Mouse (Mus musculus) kidney, postnatal 4 days (tissue): ENCODE measurements around the gene Usp35.

Source experiments
- DNase-seq, 2 experiments: peaks; one replicate each; pipeline ENCODE4 v3.0.0; 2021; ENCODE audit warnings: mixed read lengths in 2 of 2

Usp35 gene

DNA sequence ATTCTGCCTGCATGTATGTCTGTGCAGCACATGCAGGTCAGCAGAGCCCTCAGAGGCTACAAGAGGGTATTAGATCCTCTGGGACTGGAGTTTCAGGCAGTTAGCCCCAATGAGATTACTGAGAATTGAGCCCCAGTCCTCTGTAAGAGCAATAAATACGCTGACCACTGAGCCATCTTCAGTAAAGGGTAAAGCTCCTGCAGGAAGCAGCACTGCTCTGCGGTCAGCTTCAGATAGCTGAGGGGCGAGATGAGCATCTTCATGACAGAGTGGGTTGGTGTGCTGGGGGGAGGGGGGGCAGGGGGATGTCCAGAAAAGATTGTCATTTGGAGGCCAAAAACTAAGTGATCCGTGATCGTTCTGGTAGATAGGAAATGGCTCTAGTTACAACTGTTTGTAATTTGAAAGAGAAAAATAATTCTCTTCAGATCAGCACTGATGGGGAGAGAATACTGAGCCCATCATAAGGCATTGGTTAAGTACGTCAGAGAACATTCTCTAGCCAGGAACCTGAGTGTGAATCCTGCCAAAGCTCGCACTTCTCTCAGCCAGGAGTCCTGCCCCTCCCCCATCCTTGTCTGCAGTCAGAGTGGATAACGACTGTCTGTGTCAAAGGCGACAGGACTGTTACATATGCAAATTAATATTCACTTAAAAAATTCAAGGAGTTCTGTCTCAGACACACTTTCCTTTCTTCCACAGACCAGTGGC lies 14.4 kb upstream of the Usp35 start:
- no peak for DNase-seq

DNA sequence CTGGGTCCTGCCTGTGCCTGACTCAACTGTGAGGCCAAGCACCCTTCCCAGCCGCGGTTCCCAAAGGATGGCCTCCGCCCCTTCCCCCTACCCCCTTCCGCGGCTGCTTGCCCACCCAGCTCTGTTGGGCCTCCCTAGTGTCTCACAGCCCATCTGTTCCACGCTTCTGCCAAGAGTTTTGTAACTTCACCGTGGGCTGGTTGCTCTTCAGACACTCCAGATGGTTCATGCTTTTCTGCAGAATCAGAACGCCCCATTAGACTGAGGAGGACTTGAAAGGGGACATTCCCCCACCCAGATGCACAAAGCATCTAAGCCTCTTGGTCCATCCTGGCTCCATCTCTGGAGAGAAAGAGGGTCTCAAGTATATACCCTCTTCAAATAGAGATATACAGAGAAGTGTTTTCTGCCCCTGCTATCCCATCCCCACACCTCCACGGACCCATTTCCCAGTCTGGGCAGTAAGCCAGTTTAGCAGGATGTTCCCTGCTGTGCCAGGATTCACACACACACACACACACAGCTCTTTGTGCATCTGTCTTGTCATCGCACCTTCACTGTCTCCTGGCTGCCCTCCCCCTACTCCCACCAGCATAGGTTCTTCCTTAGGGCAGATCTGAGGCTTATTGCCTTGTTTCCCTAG lies 13.5 kb upstream of the Usp35 start:
- DNase-seq: no peak

- DNase-seq: no peak
These were observed 12.8 kb upstream of the Usp35 start for GRCm38 (mm10) chr7:97344655-97345054.

- DNase-seq: no peak
These were observed 11.1 kb upstream of the Usp35 start for GRCm38 (mm10) chr7:97342961-97343360.

DNA sequence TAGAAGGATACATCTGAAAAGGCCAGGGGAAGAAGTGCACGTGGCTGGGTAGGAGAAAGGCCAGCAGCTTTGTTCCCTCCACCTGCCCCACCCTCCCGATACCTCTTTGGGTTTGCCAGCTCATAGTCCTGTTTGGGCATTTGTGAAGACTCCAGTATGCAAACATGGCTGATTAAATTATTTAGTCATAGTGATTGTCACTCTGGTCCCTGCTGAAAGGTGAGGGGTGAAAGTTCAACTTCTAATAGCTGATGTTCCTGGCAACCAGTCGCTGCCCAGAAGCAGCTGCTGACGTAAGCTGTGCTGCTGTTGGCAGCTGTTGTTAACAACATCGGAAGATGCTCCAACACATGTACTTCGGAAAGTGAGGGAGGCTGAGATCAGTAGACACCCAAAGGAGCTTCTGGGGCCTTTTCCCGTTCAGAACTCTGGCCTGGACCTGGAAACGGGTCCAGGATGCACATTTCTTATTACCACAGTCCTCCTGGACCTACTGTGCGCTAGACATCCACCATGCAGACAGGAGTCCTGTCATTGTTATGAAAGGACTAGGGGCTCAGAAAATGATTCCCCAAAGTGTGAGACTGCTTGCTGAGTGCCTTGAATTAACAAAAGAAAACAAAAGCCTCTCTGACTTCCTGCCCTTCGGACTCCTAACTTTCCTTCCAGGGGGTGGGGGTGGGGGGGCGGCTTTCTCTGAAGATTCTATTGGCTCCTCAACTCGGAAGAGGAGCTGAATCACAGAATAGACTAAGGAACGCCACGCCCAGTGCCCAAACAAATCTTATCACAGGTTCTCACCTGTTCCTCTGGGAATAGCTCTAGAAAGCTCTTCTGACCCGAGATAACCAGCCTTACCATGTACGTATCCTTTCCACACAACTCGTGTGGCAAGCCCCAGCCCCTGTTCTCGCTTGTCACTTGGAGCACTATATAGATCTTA lies 9.4 kb upstream of the Usp35 start:
- DNase-seq: no peak

- no peak for DNase-seq
These were observed 7.8 kb upstream of the Usp35 start for GRCm38 (mm10) chr7:97339623-97340022.

GRCm38 (mm10) chr7:97338593-97338992 lies 6.8 kb upstream of the Usp35 start:
- DNase-seq: no peak

DNA sequence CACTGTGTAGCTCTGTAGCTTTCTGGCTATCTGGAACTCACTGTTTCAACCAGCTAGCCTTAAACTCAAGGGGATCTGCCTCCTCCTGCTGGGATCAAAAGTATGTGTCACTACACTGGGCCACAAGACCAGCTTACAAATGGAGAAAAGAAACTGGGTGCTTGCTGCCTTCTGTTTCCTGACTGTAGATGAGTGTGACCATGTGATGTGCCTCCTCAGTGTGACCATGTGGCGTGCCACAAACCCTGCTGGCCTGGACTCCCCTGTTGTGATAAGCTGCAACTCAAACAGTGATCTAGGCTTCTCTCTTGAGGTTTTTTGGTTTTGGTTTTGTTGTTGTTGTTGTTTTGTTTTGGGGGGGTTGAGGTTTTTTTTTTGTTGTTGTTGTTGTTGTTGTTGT lies 4.9 kb upstream of the Usp35 start:
- no peak for DNase-seq

- no peak for DNase-seq
These were observed 2.6 kb upstream of the Usp35 start for GRCm38 (mm10) chr7:97334406-97334805.

GRCm38 (mm10) chr7:97333113-97333898 lies 1.5 kb upstream of the Usp35 start:
- DNase-seq: no peak

DNA sequence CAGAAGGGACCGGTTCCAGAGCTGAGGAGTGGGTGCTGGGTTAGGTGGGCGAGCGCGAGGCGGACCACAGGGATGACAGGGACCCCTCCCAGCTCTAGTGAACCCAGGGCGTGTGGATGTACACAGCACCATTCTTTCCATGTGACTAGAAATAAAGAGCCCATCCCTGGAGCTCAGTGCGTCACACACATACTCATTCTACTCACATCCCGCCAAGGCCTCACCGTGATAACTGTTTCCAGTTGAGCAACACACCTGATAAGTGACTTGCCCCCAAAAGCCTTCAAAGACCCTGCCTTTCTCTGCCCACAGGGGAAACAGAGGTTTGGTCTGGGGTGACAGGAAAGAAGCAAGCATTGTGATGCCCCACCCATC lies 834 bp upstream of the Usp35 start:
- DNase-seq: no peak

GRCm38 (mm10) chr7:97330931-97331645 lies 732 bp downstream of the Usp35 start:
- no peak for DNase-seq

- no peak for DNase-seq
These were observed 2.1 kb downstream of the Usp35 start for GRCm38 (mm10) chr7:97329676-97330075.

DNA sequence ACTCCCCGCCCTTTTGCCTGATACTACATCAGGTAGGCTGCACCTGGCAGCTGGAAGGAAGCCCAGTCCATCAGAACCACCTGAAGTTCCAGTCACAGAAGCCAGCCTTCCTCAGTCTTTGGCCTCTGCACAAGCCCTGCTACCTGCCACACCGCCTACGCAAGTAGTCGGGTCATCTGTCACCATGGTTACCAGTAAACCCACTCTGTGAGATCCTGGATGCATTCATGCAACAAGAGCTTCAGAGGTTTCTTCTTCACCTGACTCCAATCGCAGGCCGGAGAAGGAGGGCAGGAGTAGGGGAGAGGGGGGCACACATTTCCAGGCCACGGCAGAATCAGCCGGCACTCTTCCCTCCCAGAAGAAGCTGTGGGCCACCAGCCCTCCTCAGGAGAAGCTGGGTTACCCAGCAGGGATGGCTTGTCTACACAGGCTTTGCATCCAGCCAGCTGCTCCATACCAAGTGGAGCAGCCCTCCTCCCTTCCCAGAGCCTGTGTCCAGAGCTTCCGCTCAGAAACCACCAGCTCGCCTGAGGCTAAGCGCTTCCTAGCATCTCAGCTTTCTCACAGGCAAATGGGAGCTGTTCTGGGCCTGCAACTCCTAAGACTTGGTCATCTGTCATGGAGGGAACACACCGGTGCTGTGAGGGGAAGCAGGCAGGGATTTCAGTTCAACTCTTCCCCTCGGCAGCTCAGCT lies 2.8 kb downstream of the Usp35 start:
- peak in 1 of 2 experiments; percentile 38 for DNase-seq

DNA sequence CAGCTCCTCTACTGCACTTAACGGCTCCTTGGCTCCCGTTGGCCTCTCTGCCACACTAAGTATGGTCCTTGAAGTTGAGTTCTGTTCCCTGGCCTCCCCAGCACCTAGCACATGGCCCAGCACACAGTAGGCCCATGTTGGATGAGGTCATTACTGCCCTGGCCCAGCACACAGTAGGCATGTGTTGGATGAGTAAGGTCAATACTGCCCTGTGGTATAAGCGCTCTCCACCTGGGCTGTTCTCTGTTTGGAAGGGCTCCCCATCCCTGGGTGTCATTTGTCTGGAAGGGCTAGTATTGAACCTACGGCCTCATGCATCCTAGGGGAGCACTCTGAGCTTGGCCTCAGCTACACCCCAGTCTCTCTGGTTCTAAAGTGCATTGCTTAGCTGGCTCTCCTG lies 4.4 kb downstream of the Usp35 start:
- DNase-seq: no peak

- peak; percentile 36 to 57 for DNase-seq
These were observed 6.4 kb downstream of the Usp35 start for GRCm38 (mm10) chr7:97325156-97325985.

- no peak for DNase-seq
These were observed 7.5 kb downstream of the Usp35 start for GRCm38 (mm10) chr7:97324342-97324741.

- DNase-seq: no peak
These were observed 14.1 kb downstream of the Usp35 start for GRCm38 (mm10) chr7:97317706-97318105.

GRCm38 (mm10) chr7:97315656-97316055 lies 16.2 kb downstream of the Usp35 start:
- no peak for DNase-seq

DNA sequence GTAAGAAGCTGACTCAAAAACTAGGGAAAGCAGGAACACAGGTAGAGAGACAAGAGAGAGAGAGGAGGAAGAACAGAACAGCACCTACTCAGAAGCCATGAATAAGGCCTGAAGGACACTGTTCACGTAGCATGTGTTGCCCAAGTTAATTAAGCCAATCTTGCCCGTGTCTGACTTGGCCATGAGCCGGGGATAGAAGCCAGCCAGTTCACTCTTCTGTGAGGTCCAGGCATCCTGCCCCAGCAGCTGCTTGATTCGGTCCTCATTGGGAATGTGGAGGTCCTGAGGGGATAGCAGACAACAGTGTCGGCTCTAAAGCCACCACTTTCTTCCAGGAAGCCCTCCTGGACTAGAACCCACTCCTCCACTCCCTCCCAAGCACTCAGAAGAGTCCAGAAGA lies 17.2 kb downstream of the Usp35 start:
- no peak for DNase-seq
